Mouse (Mus musculus): ENCODE measurements at regions not wholly inside any gene's neighbourhood (a gene's known extent, or its start where the extent isn't known, plus 50 kb on each side); places are given as distances from the start of the nearest gene placed in this dataset.

- no peak for DNase-seq
Observed at GRCm38 (mm10) chr9:13978842-13979241, 151.3 kb downstream of the Fam76b start.

- no peak for DNase-seq
Observed at GRCm38 (mm10) chr9:13987486-13987885, 160.0 kb downstream of the Fam76b start.

GRCm38 (mm10) chr9:13988901-13989300 lies 161.4 kb downstream of the Fam76b start:
- DNase-seq: no peak

DNA sequence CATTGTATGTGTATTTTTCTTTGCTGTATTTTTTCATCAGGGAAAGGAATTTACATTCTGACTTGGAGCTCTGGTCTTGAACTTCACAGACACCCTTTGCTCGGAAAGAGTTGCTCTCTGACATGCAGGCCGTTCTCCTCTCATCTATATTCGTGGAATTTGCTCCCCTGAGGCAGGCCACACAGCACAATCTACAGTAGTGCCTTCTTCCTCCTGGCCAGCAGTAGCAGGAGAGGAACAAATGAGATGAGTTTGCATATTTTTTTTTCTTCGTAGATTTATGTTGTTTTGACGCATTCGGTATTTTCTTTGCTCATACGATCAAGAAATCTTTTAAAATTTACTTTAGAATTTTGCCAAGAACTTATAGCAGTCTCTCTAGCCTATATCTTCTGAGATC lies 163.4 kb downstream of the Fam76b start:
- DNase-seq: no peak

- no peak for DNase-seq
Observed at GRCm38 (mm10) chr9:13992728-13993127, 165.2 kb downstream of the Fam76b start.

DNA sequence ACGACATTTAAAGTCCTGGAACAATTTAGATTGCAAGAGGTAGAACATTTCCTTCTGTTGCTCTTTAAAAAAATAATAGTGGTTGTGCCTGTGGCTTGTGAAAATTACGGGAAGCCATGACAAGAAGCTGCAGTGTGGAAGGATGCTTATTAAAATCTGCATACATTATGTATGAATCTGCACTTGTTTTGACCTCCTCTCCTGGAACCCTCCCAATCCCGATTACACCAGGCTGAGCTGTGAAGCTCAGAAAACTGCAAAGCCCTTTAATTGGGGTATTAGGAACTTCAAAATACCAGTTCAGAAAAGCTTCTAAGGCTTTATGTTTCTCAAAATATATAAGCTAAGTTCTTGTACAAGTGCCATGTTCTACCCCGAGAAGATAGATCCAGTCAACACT lies 171.8 kb downstream of the Fam76b start:
- DNase-seq: no peak

DNA sequence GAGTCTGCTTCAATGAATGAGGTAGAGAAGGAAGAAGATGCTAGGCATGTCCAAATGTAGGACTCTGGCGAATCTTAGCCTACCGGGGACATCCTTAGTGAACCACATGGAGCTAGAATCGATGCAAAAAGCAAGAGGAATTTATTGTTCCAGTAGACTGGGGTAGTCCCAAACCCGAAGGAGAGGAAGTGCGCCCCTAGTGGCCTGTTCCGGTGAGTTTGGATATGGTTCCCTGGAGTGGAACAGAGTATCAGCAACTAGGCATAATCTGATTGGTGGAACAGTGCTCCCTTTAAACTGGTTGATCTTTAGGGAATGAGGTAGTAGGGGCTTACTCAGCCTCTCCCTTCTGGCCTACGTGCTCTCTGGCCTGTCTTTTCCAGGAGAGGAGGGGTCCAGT lies 174.0 kb downstream of the Fam76b start:
- DNase-seq: no peak

- DNase-seq: no peak
Observed at GRCm38 (mm10) chr9:14002236-14002635, 174.7 kb downstream of the Fam76b start.

GRCm38 (mm10) chr9:14003163-14003562 lies 175.6 kb downstream of the Fam76b start:
- DNase-seq: no peak

GRCm38 (mm10) chr9:14006233-14006984 lies 178.9 kb downstream of the Fam76b start:
- DNase-seq: no peak

DNA sequence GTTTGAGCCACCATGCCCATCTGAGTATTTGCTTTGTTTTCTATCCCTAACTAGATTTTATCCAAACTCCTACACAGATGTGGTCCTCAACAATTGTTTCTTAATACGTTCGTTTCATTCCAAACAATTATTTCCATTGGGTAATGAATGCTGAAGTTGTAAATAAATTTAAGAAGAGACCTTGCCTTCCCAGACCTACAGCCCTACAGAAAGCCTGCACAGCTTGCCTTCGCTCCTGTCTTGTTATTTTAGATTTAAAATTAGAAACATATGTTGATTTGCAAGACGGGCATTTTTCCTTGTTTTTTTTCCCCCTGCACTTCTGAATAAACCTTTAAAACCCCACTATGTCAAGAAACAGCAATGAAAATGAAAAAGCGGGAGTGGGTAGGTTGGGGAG lies 181.9 kb downstream of the Fam76b start:
- DNase-seq: no peak

- no peak for DNase-seq
Observed at GRCm38 (mm10) chr9:14010261-14010949, 182.9 kb downstream of the Fam76b start.

- peak; percentile 37 for DNase-seq
Observed at GRCm38 (mm10) chr9:14024216-14024615, 196.7 kb downstream of the Fam76b start.

DNA sequence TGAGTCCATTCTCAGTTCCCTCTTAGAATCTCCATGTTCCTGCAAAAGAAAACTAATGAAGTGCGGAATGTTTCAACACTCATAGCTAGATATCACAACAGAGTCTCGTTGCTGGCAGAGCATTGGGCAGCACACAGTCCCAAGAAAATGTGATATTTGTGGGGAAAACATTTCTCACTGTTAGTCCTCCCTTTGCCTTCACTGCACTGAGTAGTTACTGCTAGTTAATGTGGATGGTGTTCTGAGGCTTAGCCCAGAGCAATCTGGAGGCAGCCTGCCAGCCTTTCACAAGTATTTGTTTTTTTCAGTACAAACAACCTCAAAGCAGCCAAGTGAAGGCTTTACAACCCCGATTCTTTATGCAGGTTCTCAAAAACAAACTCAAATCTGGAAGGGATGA lies 197.2 kb downstream of the Fam76b start:
- no peak for DNase-seq

GRCm38 (mm10) chr9:14028056-14028455 lies 200.5 kb downstream of the Fam76b start:
- no peak for DNase-seq

GRCm38 (mm10) chr9:14031358-14032047 lies 204.0 kb downstream of the Fam76b start:
- DNase-seq: no peak

DNA sequence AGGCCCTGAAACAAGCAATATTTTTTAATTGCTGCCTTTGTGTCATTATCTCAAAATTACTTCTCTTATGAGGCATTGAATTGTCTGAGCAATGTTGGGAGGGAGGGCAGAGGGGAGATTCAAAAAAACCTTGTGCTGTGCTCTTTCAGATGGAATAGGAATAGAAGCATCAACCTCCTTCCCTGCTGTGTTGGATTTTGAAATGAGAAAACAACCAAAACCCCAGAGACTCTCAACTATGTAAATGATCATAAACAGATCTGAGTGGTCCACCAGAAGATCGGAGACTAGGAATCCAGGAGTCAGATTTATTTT lies 204.5 kb downstream of the Fam76b start:
- no peak for DNase-seq

DNA sequence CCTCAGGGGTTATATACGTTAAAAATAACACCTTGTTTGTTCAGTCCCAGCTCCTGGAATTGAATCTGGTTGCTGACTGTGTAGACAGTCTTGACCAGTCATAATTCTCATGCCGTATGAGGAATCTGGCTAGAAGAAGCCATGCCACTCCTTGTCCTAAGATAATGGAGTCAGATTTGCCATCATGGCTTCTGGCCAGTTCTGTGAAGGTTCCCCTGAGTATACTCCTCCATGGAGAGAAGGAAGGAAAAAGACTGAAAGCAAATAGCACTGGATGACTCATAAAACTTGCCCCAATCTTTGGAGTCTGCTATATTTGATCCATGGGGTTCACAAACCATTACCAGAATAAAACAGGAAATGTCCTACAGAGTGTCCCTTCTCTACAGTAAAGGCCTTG lies 208.0 kb downstream of the Fam76b start:
- no peak for DNase-seq

DNA sequence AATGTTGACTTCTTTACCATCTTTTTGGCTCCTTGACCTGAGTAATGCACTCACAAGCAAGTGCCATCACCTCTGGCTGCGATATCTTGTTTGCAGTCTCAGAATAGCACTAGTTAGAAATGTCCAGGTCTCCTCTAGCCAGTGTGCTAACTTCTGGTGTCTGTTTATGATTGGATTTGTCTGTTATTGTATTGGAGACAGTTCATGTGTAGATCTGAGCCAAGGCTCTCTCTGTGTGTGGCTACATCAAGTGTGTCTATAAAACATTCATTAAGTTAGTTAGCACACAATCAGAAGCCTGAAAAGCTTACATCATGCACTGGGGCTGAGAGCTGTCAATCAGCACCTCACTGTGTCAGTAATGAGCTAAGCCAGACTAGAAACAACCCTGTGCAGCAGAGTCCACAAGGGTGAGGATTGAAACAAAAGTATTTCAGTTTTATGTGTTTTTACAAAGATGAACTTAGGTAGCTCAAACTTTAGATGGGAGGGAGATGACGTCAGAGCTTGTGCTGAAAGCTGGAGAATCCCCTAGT lies 214.5 kb downstream of the Fam76b start:
- DNase-seq: no peak

DNA sequence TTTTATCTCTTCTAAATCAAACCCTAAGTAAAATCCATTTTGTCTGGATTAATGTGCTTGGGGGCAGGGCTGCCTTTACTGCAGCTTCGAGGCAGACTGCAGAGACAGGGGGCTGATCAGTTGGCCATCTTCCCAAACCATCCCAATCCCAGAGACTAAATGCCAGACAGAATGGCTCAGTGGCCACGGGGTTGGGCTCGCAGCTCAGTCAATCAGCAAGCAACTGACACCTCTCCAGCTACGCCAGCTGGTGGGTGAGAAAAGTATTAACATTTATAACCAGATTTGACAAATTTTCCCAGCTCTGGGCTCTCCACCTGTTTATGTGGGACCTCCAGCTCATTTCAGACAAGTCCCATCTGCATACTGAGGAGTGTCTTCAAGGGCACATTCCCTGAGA lies 220.7 kb downstream of the Fam76b start:
- DNase-seq: no peak

- DNase-seq: peak; percentile 43
Observed at GRCm38 (mm10) chr9:14053704-14054103, 221.2 kb upstream of the Sesn3 start.

DNA sequence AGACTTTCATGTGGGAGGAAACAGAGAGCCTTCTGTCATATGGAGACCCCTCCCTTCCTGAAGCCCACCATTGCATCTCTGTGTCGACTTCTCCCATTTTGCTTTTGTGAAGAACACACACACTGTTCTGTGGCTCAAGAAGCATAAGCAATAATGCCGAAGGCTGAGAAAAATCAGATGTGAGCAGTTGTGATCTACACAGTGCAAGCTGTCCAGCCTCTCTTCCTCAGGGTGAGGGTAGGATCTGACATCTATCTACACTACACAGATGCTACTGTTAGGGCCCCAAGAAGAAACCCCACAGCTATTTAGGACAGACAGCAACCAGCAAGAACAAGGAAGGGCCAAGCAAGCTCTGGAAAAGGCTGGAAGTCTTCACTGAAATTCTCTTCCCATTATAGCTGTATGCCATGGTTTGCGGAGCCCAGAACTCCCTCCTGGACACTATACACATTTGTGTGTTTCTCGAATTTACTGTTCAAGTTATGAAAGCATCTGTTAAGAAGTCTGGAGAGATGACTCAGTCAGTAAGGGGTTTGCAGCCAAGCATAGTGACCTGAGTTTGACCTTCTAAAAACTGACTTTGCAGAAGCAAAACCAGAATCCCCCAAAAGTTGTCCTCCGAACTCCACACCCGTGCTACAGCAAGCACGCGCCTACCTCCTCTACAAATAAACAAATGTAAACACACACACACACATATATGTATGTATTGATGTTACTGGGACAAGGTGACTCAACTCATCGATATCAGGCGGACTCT lies 218.3 kb upstream of the Sesn3 start:
- no peak for DNase-seq

All from gastrocnemius, postnatal 25 days (tissue).